Mouse (Mus musculus) layer of hippocampus, adult 2 months (tissue): ENCODE measurements around the gene Slc44a5. TPM values are rescaled to one million over a fixed set of nuclear protein-coding genes. Genes with fewer than 3 reads are reported as not detected.

ENCODE experiments used
- DNase-seq, 2 experiments: peaks; one replicate each; pipeline ENCODE4 v3.0.0; 2022; ENCODE audit warnings: low spot score in 2 of 2
- H3K27ac ChIP-seq: fragments of 200-600 bp; 2 replicates; pipeline ENCODE4 v1.8.1; 2022
- H3K4me3 ChIP-seq: fragments of 200-600 bp; 2 replicates; pipeline ENCODE4 v1.8.1; 2022; ENCODE audit warnings: mild to moderate bottlenecking
- CTCF ChIP-seq: fragments of 200-600 bp; conservative IDR thresholded peaks from 2 replicates; pipeline ENCODE4 v1.8.1; 2022; ENCODE audit warnings: antibody characterized with exemption, mild to moderate bottlenecking, moderate library complexity
- total RNA-seq, 2 experiments: library from RNA; stranded (reverse); gene quantifications; 2 replicates each; pipeline ENCODE4 v1.2.3; 2021

The Slc44a5 gene
- total RNA-seq, 2 experiments from 2014 or later = 52.6 to 57.5 TPM

DNA sequence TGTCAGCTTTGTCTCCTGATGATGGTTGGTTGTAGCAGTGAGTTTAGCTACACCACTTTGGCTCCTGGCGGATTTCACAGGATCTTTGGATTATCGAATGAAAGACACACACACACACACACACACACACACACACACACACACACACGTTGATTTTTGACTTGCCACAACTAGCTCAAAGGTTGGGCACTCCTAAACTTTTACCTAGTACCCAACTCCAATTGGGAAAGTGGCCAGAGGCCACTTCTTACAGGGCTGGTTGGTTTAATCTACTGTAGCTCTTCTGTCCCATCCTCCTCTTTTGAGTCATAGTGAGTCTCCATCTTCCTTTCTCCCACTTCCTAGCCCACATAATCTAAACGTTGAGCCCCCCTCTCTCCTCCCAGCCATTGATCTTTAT lies 26.0 kb upstream of the Slc44a5 start:
- no peak for TF ChIP-seq CTCF
- no peak for DNase-seq
- Histone ChIP-seq H3K27ac (no peak overlapping the region), H3K4me3 (no peak overlapping the region)

DNA sequence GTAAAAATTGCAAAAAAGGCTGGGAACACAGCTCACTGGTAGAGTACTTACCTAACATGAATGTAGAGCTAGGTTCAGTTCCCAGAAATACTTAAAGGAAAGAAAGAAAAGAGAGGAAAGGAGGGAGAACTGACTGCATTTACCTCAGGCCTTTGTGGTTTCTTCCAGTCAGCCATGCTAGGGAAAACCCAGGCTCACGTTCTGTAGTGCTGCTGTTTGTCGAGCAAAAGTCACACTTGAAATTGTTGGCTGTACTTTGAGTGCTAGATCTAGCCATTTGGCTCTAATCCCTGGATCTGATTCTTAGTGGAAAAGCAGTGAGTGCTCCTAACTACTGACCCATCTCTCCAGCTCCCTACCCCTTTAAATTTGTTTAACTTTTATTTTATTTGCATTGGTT lies 25.1 kb upstream of the Slc44a5 start:
- no peak for TF ChIP-seq CTCF
- DNase-seq = no peak

DNA sequence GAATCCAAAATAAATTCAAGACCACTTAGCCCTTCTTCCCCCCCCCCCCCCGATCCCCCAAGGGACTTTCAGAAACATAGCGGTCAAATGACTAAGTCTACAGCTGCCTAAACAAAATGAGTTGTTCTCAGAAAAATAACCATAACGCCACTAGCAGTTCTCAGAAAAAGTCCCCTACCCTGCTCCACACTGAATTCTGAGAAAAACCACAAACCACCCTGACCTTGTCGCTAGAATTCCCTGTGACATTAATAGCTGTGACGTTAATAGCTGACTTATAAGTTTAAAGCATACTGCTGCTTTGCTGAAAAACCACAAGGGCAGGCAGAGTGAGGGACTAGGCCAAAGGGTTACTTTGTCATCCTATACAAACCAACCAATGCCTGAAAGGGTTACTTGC lies 15.3 kb upstream of the Slc44a5 start:
- no peak for TF ChIP-seq CTCF
- no peak for DNase-seq

More for the DNA sequence above, 25.1 kb upstream of the Slc44a5 start:
- no peak overlapping the region for H3K27ac ChIP-seq
- H3K4me3 ChIP-seq = no peak overlapping the region

DNA sequence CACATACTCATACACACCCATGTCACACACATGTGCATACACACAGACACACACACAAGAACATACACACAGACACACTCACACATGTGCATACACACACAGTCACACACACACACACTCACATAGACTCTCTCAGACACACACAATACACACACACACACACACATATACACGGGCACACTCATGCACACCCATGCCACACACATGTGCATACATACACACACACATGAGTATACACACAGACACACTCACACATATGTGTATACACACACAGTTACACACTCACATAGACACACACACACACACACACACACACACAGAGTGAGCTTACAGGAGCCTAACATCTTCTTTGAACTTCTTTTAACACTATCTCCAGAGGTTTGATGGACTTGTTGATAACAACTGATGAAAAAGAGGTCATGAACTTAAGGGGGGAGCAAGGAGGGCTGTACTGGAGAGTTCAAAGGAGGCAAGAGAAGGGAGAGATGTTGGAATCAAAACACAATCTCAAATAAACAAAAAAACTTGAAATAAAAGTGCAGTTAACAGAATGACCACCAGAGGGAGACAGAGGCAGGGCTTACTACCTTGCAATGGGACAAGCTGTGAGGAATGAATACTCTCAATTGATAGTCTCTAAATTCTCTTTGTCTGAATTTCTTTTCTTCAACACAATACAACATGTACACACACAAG lies 14.1 kb upstream of the Slc44a5 start:
- DNase-seq = peak; percentile 53 to 67
- peak; percentile 96 for TF ChIP-seq CTCF

More for the DNA sequence above, 15.3 kb upstream of the Slc44a5 start:
- Histone ChIP-seq H3K27ac (no peak overlapping the region), H3K4me3 (no peak overlapping the region)

DNA sequence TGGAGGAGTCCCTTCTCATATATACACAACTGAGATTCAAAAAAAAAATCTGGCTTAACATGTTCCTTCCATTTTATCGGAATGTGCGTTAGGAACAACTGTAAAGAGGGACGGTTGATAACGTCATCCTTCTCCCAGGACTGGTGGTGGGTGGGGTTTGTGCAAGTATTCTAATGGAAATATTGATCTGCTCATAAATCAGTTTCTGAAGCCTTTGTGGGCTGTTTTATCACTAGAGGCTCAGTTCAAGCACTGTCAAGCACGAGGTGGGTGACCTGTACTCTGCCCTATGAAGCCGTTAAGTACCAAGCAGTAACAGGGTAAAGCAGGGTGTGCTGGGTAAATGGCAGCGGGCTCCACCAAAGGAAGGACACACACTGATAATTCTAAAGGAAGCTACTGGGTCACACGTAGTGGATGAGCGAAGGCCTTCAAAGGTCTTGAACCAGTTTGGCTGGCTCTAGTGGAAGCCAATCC lies 13.5 kb upstream of the Slc44a5 start:
- Histone ChIP-seq H3K27ac (no peak overlapping the region), H3K4me3 (no peak overlapping the region)
- no peak; the same call in 1 of the 2 replicates for TF ChIP-seq CTCF
- DNase-seq = no peak

More for the DNA sequence above, 14.1 kb upstream of the Slc44a5 start:
- H3K4me3 ChIP-seq = no peak overlapping the region
- H3K27ac ChIP-seq = no peak overlapping the region

DNA sequence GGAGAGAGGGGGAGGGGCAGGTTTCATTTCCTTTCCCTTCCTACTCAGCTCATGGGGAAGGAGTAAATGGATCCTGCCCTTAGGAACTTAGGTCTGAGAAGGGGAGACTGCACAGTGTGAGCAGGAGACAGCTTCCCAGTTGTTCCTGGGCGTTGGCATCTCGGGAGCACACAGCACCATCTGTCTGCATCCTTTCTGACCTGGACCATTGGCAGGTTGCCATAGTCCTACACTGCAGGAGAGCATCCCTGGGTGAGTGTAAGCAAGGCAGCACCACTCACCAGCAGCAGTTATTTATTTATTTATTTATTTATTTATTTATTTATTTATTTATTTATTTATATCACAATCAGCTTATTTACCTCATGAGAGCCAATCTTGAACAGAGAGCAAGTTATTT lies 12.4 kb upstream of the Slc44a5 start:
- H3K4me3 ChIP-seq = no peak overlapping the region

DNA sequence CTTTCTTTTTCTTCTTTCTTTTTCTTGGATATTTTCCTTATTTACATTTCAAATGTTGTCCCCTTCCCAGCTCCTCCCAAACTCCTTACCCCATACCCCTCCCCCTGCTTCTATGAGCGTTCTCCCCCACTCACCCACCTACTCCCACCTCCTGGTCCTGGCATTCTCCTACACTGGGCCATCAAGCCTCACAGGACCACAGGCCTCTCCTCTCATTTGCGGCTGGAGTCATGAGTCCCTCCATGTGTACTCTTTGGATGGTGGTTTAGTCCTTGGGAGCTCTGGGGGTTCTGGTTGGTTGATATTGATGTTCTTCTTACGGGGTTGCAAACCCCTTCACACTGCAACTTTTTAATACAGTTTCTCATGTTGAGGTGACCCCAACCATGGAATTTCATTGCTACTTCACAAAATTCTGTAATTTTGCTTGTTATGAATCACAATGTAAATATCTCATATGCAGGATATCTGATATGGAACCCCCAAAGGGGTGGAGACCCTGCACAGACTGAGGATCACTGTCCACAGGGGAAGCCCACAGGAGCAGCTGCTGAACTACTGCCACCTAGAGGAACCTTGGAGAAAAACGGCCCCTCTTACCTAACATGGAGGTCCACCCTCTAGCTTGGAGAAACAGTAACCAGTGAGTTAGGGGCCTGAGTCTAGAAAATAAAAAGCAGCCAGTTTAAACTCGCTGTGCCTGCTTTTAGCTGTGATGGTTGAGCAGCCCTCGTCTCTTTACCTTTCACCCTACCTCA lies 11.4 kb upstream of the Slc44a5 start:
- TF ChIP-seq CTCF = peak; percentile 74
- DNase-seq = no peak
- Histone ChIP-seq H3K4me3 (no peak overlapping the region), H3K27ac (no peak overlapping the region)

More for the DNA sequence above, 12.4 kb upstream of the Slc44a5 start:
- no peak for TF ChIP-seq CTCF
- no peak overlapping the region for H3K27ac ChIP-seq
- no peak for DNase-seq

DNA sequence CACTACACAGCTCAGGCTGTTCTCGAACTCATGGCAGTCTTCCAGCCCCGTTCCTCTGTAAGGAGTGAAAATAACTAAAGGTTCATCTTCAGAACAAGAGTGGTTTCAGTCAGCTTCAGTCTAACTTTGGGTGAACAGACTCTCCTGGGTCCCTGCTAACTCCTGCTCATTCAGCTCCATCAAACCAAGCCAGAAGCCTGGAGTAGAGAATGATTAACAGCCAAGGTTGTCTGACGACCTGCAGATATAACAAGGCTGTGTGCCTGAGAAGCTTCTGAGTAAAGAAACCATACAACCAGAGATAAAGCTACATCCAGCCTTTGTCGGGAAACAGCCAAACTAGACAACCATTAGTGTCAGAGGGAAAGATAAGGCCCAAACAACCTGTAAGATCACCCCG lies 5.8 kb upstream of the Slc44a5 start:
- TF ChIP-seq CTCF = no peak
- no peak for DNase-seq
- no peak overlapping the region for H3K27ac ChIP-seq
- no peak overlapping the region for H3K4me3 ChIP-seq

DNA sequence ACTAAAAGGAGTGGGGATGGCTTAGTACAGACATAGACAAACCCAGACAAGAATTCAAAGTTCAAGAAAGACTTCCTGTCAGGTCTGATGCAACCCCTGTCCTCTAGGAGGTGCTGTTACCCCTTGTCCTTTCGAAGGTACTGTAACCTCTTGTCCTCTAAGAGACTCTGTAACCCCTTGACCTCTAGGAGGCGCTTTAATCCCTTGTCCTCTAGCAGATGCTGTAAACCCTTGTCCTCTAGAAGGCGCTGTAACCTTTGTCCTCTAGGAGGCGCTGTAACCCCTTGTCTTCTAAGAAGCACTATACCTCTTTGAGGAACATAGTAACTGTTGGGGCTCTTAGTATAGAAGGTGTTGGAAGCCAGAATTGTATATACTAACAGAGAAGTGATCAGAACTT lies 4.7 kb upstream of the Slc44a5 start:
- Histone ChIP-seq H3K4me3 (no peak overlapping the region), H3K27ac (no peak overlapping the region)
- peak; percentile 56 to 66 for DNase-seq
- TF ChIP-seq CTCF = peak; percentile 85

DNA sequence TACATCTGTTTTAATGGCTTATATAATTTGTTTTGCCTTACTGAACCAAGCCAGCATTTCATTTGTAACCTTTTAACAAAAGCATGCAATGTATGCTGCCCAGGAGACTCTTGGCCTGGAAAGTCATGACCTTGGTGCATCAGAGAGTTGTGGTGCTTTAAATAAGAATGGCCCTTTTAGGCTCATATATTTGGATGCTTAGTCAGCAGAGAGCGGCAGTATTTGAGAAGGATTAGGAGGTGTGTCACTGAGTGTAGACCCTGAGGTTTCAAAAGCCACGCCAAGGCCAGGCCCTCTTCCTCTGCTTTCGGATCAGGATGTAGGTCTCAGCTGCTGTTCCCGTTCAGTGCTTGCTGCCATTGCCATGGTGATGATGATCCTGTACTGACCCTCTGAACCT lies 3.8 kb upstream of the Slc44a5 start:
- H3K4me3 ChIP-seq = no peak overlapping the region
- no peak overlapping the region for H3K27ac ChIP-seq
- no peak for DNase-seq
- TF ChIP-seq CTCF = no peak

DNA sequence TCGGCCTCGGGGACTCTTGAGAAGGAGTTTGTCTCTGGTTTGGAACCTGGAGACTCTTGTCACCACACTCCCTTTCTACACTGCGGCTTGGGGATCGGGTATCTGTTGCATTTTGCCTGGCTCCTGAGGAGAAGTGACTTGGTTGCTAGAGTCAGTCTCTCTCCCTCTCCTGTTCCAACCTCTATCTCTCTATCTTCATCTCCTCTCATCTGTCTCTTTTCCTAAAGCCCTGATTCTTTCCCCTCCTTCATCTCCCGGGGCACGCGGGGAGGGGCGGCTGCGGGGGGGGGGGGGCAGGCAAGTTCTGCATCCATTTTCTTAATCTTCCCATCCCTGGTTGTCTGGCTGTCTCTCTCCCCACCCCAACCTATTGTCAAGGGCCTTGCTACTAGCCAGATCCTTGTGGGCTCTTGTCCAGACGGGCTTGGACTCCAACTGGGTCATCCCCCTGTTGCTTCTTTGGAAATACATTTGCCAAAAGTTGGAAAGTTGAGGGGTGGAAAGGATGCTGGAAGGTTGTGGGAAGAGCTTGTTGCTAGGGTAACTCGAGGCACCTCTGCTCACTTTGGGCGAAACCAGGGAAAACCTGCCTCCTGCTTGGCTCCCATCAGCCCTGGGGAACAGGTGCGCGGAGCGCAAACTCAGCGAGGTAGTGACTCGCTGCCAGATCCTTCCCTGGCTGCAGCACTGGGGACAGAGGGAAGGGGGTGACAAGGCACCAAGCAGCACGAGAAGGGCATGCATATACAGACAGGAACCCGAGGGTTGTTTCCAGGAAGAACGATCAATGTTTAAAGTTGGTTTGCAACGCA lies 919 bp downstream of the Slc44a5 start:
- DNase-seq = peak in 1 of 2 experiments; percentile 14
- Histone ChIP-seq H3K27ac (peak overlapping the region; percentile 92), H3K4me3 (peak overlapping the region; percentile 61)
- TF ChIP-seq CTCF = no peak

DNA sequence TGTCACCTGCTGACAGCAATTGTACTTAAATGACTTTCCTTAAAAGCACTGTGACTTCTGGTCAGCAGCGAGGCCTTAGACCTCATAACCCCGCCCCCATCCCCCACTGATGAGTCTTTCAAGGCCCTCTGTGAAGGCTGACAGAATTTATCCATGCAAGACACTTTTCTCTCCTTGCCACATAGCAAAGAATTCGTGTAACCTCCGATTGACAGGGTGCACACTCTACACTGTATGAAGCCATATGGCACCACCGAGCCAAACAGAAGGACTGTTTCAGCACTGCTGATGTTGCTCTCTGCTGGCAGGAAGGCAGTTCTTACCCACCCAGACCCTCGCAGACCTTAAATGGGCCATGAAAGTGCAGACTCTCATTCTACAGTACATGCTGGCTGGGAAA lies 1.8 kb downstream of the Slc44a5 start:
- DNase-seq = peak; percentile 27 to 37
- TF ChIP-seq CTCF = no peak
- Histone ChIP-seq H3K27ac (peak overlapping the region; percentile 92), H3K4me3 (peak overlapping the region; percentile 61)

DNA sequence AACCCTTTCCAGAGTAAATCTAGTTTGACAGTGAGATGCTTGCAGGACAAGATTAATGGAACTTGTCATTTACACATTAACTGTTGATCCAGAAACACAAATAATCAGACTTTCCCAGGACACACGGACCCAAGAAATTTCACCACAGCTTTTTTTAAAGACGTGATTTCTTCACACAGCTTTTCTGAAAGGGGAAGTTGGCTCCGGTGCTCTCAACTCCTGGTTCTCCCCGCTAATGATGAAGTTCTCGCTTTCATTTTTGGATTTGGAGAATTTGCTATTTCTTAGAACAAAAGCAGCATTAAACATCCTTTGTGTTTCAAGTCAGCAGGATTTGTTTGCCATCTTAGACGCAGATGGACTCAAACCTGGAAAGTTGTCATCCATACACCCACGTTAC lies 2.6 kb downstream of the Slc44a5 start:
- no peak for TF ChIP-seq CTCF
- no peak for DNase-seq
- no peak overlapping the region for H3K27ac ChIP-seq

More for the DNA sequence above, 2.6 kb downstream of the Slc44a5 start:
- peak overlapping the region; percentile 31; the same call in 1 of the 2 replicates for H3K4me3 ChIP-seq
